Mouse (Mus musculus) megakaryocyte, embryonic 14.5 days (primary cell): ENCODE measurements around the gene Cnih1.
"Not testable (repeated sequence)": the region's sequence is repeated elsewhere in the genome, so short reads cannot be mapped to it uniquely, and the experiment has no call there.

Experiments
- FLI1 ChIP-seq: IDR thresholded peaks from 2 replicates; pipeline ENCODE4 v1.6.1; 2012; ENCODE audit warnings: low read length, inconsistent platforms, mixed read lengths
- GATA1 ChIP-seq: IDR thresholded peaks from 3 replicates; pipeline ENCODE4 v1.6.1; 2012; ENCODE audit warnings: mixed read lengths, low read length, inconsistent platforms, borderline replicate concordance

DNA sequence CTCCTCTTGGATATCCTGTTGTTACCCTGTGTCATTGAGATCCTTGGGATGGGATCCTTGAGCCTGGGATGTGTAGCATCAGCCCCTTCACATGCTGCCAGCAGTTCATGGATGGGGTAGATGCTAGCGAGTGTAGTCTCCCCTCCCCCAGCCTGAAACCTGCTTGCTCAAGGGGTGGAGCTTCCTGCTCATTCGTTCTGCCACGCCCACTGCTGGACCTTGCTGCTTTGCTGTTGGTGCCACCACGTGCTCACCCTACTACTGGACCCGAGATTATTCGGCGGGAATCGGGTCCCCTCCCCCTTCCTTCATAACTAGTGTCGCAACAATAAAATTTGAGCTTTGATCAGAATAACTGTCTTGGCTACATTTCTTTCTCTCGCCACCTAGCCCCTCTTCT is 33.8 kb downstream of the Cnih1 start:
- TF ChIP-seq GATA1, FLI1: not testable (repeated sequence)
